Comparison of ENCODE assay signal across 8 mouse cellular contexts in genomic region chr8:63877393-63877792, GRCm38 (mm10).
DNase-seq lines count a peak whose midpoint lies in the region; ATAC-seq lines count a peak whose summit lies in the region.

No protein-coding gene starts in this region.

- no peaks in the 10 kb centered on the region for H3K9me3 ChIP-seq in heart, embryonic 12.5 days (replicated peaks)
- H3K9me3 ChIP-seq in forebrain, embryonic 15.5 days: no peaks in the 10 kb centered on the region
- H3K9me3 ChIP-seq in hindbrain, embryonic 15.5 days: no peaks in the 10 kb centered on the region

- no peak overlapping the region for H3K9ac ChIP-seq in heart, embryonic 12.5 days
- no peak overlapping the region for H3K9ac ChIP-seq in forebrain, embryonic 15.5 days (replicated peaks)
- no peak overlapping the region for H3K9ac ChIP-seq in hindbrain, embryonic 15.5 days

- H3K27me3 ChIP-seq in heart, embryonic 12.5 days (replicated peaks): no peaks in the 10 kb centered on the region
- H3K27me3 ChIP-seq in forebrain, embryonic 15.5 days: no peaks in the 10 kb centered on the region
- H3K27me3 ChIP-seq in hindbrain, embryonic 15.5 days: no peaks in the 10 kb centered on the region

- H3K36me3 ChIP-seq in heart, embryonic 12.5 days: no peaks in the 10 kb centered on the region
- no peaks in the 10 kb centered on the region for H3K36me3 ChIP-seq in forebrain, embryonic 15.5 days
- H3K36me3 ChIP-seq in hindbrain, embryonic 15.5 days: no peaks in the 10 kb centered on the region

- no peak overlapping the region for H3K4me3 ChIP-seq in heart, embryonic 12.5 days
- no peak overlapping the region for H3K4me3 ChIP-seq in forebrain, embryonic 15.5 days
- no peak overlapping the region for H3K4me3 ChIP-seq in hindbrain, embryonic 15.5 days

- WGBS in heart, embryonic 12.5 days: 18% methylated on average over 6 of the region's 6 CpGs
- 13% methylated on average over 6 of the region's 6 CpGs for WGBS in forebrain, embryonic 15.5 days
- WGBS in hindbrain, embryonic 15.5 days: 20% methylated on average over 6 of the region's 6 CpGs

- H3K4me2 ChIP-seq in heart, embryonic 12.5 days: no peak overlapping the region
- H3K4me2 ChIP-seq in forebrain, embryonic 15.5 days (replicated peaks): no peak overlapping the region
- H3K4me2 ChIP-seq in hindbrain, embryonic 15.5 days: 0 out of 2 replicates have a peak overlapping the region, but pooled peaks have one; percentile 19

- no peak overlapping the region for H3K27ac ChIP-seq in heart, embryonic 12.5 days (ENCODE audit: poor library complexity, severe bottlenecking)
- no peak overlapping the region for H3K27ac ChIP-seq in forebrain, embryonic 15.5 days (replicated peaks)
- H3K27ac ChIP-seq in hindbrain, embryonic 15.5 days (replicated peaks): no peak overlapping the region

- peak; percentile 31 for DNase-seq in heart, adult 11 months
- DNase-seq in layer of hippocampus, postnatal 25 days (ENCODE audit: extremely low spot score in 1 of 2, low spot score in 1 of 2): peak; percentile 45 to 83
- peak; percentile 49 to 69 for DNase-seq in right cerebral cortex, postnatal 36 days (ENCODE audit: low spot score in 2 of 2)

- no peaks in the 10 kb centered on the region for H3K4me1 ChIP-seq in heart, embryonic 12.5 days (replicated peaks)
- H3K4me1 ChIP-seq in forebrain, embryonic 15.5 days: no peaks in the 10 kb centered on the region
- H3K4me1 ChIP-seq in hindbrain, embryonic 15.5 days (replicated peaks): no peaks in the 10 kb centered on the region

- no peak for ATAC-seq in heart, embryonic 12.5 days (ENCODE audit: insufficient number of reproducible peaks, low FRiP score)
- ATAC-seq in cerebellum, adult (ENCODE audit: insufficient number of reproducible peaks, low FRiP score, low TSS enrichment): peak; percentile 67; the same call in 1 of the 2 replicates
- peak; percentile 91 for ATAC-seq in forebrain, embryonic 15.5 days (replicated peaks)
- peak; percentile 86 for ATAC-seq in hindbrain, embryonic 15.5 days (ENCODE audit: low FRiP score, low read depth)
- peak; percentile 49; the same call in 1 of the 2 replicates for ATAC-seq in megakaryocyte, adult 5-6 weeks (ENCODE audit: poor library complexity, severe bottlenecking)
